Mouse (Mus musculus) natural killer cell, adult 2 months (primary cell): ENCODE data around the gene Arhgap18.

Experiments
- DNase-seq, 2 experiments: peaks; one replicate each; pipeline ENCODE4 v3.0.0; 2022; ENCODE audit warnings: low spot score in 2 of 2

Gene Arhgap18

DNA sequence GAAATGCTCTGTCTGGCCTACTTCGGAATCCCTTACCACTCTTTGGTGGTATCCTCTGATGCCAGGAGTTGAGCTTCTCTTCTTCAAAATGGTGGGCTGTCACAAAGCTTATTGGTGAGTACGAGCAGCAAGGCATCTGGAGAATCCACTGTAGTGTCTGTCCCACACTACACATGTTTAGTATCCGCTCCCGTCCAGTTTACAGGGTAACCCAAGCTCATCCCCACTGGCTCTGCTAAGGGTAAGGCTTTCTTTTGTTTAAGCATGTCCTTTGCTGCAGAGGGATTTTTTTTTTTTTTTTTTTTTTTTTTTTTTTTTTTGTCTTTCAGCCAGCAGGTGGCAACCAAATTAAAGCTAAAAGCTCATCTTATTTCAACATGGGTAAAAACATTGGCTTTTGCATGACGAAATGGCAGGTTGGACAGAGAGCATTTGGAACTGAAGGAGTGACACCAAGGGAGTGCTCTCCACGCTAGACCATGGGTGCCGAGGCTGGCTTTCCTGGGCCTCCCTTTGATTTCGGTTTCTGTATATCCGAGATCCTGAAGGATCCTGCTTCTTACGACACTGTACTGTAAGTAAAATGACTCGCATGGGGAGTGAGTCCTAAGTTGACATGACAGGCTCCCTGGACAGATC lies at the start of gene Arhgap18:
TSS of gene Arhgap18 (plus strand) at position 493 of the 639 bp plus-strand sequence.
- no peak for DNase-seq

DNA sequence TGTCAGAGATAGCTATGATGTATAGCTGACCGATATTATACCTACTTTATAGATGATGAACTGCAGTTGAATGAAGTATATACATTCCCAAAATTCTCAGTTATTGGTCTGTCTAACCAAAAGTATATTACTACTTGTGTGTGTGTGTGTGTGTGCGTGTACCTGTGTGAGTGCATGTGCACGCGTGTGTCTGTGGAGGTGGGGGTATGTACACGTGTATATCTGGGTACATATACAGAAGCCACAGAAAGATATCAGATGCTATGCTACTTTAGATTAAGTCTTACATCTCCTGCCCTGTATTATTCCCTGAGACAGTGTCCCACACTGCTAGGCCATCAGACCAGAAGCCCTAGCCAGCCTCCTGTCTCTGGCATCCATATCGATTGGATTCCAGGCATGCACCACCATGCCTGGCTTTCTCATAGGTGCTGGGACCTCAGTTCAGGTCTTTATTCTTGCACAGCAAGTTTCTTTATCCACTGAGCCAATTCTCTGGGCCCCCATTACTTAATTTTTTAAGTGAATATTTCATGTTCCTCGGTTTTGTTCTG lies 42.7 kb upstream of the Arhgap18 start:
- no peak for DNase-seq

DNA sequence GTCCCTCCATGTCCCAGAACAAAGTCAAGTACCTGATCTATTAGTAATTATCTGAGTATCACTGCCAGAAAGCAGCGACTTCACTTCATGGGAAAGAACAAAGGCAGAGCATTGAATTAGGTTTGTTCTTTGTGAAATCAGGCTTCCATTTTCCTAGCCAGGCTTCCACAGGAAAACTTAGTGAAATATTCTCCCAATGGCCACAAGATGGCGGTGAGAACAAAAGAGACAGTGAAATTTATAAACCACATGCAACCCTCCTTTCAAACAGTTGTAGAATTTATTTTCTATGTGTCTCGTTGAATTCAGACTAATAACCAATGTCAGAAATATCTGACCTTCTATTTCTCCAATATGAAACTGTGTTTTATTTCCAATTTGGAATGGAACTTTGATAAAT lies 42.2 kb upstream of the Arhgap18 start:
- peak in 1 of 2 experiments; percentile 8 for DNase-seq

DNA sequence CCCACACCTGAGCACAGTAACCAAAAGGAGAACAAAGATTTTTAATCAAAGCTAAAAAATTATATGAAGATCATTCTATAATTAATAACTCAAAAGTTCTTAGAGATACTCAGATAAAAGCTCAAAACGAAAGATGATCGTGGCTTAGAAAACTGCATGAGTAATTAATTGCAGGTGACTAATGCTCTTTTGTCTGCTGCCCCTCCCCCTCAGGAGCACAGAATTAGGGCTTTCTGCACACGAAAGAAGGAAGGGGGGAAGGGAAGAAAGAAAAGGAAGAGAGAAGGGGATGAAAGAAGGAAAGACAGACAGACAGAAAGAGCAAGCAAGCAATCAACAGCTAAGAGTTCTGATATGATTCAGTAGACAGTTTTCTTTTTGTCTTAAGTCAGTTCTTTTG lies 39.2 kb upstream of the Arhgap18 start:
- no peak for DNase-seq

DNA sequence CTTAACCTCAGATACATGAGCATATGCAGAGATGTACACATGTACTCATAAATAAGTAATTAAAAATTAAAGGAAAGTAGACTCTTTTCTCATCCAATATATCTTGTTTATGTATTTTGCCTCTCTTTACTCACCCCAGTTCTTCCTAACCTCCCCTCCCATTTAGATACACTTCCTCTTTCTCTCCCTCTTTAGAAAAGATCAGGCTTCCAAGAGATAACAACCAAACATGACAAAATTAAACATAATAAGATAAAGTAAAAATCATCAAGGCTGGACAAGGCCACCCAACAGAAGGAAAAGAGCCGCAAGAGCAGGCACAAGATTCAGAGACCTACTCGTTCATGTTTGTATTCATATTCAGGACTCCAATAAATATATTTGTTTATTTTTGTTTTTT lies 28.5 kb upstream of the Arhgap18 start:
- DNase-seq = no peak

DNA sequence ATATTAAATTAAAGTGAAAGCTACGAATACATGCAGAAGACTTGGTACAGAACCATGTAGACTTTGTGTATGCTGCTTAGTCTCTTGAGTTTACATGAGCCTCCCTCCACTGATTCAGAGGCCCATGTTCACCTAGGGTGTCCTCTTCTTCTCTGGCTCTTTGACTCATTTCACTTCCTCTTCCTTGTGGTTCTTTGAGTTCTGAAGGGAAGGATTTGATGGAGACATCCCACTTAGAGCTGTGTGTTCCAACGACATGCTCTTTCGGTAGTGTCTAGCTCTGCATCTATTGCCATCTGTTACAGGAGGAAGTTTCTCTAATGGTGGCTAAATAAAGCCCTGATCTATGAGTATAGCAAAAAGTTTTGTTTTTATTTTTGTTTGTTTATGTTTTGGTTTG lies 28.0 kb upstream of the Arhgap18 start:
- no peak for DNase-seq

DNA sequence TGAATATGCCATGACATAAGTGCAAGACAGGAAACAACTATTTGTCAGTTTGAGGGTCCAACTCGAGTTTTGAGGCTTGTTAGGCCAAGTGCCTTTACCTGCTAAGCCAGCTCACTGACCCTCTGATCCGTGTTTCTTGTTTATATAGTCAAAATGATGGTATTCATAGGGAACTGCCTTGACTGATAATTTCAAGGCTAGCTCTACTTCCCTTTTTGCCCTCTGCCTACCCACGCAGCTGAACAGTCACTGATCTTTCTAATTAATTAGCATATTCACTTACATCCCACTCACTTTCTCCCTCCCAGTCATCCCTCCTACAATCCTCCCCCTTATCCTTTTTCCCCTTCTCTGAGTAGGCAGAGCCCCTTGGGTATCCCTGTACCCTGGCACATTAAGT lies 2.4 kb upstream of the Arhgap18 start:
- DNase-seq = no peak

DNA sequence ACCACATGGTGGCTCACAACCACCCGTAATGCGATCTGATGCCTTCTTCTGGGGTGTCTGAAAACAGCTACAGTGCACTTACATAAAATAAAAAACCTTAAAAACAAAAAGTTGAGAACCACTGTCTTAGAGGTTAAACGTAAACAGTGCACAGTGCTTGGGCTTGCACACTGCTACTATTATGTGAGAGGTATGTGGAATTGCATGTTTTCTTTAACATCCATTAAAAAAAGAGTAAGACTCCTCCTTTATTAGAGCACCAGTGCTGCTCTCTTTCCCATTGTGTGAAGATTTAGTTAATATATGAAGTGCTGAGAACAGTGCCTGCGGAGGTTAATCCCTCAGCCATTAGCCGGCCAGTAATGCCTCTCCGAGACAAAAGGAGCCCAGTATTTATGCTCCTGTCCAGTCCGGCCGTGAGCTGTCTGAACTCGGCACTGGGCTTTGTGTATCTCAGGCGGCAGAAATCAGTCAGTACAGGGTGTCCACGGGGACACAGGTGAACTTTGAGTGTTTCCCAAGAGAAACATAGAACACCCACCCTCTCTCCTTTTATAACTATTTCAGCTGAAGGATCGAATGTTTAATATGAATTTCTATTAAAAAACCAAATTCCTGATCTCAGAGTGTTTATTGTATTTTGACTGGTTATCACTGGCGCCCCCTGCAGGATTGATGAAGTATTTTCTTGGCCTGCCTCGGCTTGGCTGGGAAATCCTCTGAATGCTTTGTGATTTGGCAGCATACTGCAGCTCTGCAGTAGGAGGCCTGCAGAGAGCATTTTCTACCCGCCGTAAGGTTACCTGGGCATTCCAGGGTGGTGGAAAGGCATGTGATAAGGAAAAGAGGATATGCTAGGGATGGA lies 925 bp upstream of the Arhgap18 start:
- DNase-seq = peak; percentile 46 to 53

DNA sequence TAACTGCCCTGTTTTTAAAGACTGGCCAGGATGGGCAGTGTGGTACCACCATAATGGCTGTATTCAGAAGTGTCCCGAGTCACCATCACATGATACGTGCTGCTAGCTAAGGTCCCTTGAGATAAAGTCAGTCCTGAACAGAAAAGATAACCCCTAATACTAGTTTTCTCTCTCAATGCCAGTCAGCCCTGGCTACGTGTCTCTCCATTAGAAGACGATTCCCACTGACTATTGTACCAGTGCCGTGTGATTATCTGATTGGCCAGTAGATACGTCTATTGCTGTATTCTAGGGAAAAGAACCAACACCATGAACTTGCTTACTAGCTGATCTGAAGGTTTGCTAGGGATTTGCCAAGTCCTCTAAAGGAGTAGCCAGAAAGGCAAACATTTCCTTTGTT lies 785 bp downstream of the Arhgap18 start:
- DNase-seq = no peak

DNA sequence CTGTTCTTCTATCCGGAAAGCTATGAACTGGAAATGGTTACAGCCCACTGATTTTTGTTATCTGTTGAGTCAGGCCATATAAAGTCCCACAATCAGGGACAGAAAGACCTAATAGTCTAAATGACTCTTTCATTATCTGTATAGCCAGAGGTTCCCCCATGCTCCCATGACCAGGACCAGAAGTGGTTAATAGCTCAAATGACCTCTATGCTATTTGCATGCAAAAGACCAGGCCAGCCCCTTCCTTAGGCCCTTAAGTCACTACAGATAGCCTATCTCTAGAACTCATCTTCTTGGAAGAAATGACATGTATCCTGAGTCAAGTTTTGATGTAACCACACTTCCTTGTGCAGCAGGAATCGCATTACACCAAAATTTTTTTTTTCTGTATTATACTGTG lies 4.0 kb downstream of the Arhgap18 start:
- DNase-seq = no peak

DNA sequence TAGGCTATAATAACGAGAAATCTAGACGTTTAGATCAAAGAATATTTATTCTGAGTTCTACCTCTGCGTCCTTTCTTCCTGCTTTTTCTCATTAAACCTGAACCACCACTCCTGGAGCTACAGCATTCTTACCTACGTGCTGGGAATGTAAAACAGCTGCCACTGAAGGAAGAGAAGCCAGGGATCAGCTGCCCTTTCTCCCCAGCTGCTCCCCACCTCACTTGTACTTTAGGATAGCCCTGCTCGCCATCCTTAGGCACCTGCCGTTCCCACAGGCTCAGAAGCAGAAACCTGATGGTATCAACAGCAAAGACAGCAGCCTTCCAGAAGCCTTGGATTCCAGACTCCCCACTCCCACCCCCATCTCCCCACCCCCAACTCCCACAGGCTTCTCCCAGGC lies 6.2 kb downstream of the Arhgap18 start:
- no peak for DNase-seq

DNA sequence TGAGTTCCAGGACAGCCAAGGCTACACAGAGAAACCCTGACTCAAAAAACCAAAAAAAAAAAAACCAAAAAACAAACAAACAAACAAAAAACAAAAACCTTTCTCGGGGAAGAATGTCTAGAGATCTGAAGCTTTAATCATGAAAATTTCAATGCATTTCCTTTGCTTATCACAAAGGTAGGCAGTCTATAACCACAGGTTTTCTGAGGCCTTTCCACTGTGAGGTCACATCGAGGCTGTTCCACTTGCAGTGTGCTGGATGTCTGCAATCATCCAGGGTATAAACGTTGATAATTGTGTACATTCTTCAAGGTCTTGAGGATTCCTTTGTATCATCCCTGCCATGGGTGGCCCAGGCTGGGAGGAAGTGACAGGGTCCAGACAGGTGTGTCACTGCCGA lies 7.9 kb downstream of the Arhgap18 start:
- no peak for DNase-seq

DNA sequence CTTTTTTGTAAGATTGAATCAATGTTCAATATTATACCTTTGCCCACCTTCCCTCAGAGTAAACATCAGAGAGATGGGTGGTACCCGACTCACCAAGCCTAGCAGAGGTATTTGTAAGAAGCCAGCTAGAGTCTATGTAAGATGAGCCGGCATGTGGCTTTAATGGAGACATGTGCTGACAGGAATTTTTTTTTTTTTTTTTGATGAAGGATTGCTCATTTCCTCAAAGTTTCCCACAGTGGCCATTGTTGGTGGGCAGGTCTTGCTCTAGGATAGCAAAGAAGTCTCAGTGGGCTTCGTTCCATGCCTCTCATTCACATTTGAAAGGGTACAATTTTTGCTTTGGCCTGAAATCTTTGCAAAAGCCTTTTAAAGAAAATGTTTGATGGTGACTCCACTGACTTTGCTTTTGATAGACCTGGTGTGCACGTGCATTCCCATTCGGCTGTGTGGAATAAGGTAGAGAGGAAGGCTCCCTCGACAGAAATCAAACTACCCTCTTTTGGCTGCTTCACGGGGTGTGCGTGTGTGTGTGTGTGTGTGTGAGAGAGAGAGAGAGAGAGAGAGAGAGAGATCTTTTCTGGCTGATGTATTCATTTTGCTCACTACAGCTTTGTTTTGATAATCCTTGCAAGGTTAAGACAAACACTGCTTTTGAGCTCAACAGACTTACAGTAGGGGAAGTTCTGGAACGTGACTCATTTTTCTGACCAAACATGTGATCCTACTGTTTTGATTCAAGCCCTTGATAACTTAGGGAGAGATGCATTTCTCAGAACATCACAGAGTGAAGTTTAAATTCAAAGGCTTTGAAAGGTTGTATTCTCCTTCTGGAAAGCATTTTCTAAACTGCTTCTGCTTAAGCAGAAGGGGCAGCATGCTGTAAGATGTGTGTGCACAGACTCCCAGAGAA lies 9.0 kb downstream of the Arhgap18 start:
- no peak for DNase-seq

DNA sequence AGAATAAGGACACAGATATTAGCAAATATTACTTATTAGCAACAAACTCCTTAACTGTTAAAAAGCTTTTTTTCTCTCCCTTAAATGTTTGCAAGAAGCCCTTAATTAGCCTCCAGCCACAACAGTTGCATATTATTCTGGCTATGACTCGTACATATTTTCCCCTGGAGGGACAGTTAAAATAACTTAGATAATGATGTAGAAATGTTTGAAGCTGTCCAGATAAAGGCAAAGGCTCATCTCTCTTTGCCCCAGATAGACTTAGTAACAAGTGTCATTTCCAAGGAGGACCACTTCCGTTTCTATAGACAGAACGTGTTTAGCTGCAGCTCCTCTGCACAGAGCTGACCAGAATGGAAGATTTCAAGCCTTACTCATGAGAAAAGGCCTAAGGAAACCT lies 14.0 kb downstream of the Arhgap18 start:
- DNase-seq = no peak

DNA sequence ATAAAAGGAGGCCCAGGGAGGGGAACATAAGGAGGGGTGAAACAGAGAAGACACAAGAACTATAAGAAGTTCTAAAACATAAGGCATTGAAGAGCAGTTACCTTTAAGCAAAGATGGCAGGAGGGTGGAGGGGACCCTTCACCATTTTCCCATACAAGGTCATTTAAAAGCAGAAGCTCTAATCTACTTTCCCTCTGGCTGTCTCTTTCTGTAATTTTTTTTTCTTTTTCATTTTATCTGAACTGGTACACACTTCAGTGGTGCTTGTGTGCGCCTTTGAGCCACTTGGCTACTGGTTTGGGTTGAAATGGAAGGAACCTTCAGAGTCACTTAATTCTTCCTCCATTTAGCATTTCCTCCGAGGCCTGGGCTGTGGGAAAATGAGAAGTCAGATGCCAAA lies 15.7 kb downstream of the Arhgap18 start:
- no peak for DNase-seq

DNA sequence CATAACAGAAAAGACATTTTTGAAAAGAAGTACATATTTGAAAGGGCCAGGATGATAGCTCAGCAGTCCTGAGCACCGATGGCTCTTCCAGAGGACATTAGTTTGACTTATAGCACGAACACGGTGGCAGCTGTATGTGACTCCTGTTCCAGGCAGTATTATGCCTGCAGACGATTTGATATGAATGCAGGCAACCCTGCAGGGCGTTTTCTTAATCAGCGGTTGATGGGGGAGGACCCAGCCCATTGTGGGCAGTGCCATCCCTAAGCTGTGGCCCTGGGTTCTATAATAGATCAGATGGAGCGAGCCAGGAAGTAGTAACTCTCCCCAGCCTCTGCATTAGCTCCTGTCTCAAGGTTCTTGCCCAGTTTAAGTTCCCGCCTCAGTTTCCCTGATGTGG lies 16.8 kb downstream of the Arhgap18 start:
- no peak for DNase-seq

DNA sequence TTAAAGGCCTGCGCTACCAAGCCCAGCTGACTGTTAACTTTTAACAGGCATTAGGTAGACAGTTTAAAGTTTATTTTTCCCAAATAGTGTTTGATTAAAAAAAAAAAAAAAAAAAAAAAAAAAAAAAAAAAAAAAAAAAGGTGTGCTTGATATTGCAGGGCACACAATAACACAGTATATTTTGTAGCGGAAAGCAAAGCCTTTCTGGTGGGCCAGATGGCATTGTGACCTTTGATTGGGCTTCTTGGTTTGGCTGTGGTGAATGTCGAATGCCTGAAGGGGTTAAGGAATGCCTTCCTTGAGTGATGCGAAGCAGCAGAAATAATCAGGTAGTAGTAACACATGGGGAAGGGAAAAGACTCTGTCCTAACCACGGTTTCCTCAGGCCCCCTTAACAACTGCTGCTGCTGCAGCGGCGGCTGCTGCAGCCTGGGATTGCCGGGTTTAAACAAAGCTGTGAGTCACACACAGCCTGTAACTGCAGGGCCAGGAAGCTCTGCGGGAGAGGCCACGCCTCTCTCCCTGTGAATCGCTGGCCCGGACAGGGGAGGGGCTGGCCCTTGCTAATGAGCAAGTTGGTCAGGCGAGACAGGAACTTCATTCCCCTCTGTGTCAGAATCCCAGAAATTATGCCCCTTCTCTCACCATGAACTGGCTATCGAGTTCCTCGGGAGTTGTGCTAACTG lies 18.9 kb downstream of the Arhgap18 start:
- peak; percentile 68 to 69 for DNase-seq

DNA sequence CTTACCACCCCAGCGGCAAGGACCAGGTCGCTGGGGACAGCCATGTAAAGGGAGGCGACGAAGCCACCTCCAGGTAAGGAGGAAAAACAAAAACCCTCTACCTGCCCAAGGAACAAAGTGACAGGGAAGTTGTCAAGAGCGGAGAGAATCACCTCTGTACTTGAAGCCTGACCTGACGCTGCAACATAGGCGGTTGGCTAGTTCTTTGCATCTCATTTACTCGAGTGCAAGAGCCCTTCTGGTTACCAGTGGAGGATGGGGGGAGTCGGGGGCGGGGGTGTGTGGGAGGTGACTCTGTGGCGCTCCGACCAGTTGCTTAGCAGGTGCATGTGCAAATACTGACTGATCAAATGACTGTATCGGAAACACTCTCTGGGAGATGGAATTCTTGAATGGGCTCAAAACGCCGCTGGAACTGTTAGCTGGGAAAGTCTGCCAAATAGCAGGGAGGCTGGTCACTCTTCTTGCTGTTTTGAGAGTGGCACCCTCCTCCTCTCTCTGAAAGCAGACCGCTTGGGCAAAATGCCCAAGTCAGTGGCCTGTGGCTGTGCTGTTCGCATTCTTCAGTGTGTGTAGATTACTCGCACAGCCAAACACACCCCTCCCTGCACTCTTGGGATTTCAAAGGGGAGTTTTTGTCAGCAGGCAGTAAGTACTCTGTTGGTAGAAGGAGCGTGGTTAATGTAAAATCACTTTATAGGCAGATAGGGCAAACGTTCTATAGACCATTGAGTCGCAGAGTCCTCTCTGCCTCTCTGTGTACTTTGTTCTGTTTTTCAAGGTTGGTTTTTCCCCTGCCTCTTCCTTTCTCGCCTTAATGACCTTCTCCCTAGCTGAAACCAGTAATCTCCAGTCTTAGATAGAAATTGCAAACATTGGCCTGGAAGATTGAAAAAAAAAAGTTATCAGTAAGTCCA lies 19.7 kb downstream of the Arhgap18 start:
- peak; percentile 35 to 46 for DNase-seq

DNA sequence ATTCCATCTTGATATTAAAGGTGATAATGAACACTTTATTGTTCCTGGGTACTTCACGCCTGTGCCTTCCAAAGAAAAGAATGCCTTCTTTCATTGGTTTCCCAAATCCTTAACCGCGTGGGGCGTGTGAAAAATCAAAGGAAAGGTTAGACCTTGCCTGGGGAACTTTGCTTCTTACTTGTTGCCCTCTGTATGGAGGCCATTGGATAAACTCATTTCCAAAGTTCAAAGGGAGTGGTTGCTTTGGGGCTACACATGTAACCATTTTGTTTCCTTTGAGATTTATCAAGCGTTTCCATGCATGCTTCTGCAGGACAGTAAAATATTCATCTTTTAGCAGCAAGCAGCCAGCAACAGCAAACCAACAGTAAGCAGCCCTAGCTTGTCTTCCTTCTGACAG lies 20.3 kb downstream of the Arhgap18 start:
- DNase-seq = no peak

DNA sequence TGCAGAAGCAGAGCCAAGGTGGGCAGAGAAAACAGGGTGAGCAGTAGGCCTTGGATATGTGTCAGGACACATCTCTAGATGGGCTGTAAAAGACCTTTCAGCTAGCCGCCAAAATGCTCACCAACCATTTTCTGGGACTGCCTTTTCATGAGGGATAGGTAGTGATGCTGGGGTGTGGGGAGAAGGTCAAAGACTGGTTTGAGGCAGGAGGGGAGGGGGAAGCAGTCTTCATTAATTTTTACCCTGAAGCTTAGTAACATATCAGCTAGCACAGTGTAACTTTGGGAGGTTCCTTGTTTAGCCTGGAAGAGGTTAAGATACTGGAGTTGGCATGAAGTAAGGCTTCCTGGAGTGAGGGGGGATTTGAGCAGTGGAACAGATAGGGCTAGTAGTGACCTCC lies 21.0 kb downstream of the Arhgap18 start:
- DNase-seq = no peak
